Mouse (Mus musculus) liver, embryonic 15.5 days (tissue): ENCODE measurements around the gene Dgkg. TPM values are rescaled to one million over a fixed set of nuclear protein-coding genes. Genes with fewer than 3 reads are reported as not detected.

ENCODE experiments used
- ATAC-seq: fragments of 200-750 bp; cut with Nextera tagmentation; 2 replicates; pipeline ENCODE4 v1.8.0; 2017; ENCODE audit warnings: moderate number of reproducible peaks, mild to moderate bottlenecking, moderate library complexity; ENCODE audit not compliant: insufficient read depth
- H3K27ac ChIP-seq: fragments of 300-500 bp; sonication (generic); replicated peaks from 2 replicates; pipeline ENCODE4 v1.5.1; 2015; ENCODE audit warnings: mild to moderate bottlenecking, inconsistent platforms
- H3K27me3 ChIP-seq: fragments of 300-500 bp; sonication (generic); 2 replicates; pipeline ENCODE4 v1.6.1; 2015; ENCODE audit warnings: mild to moderate bottlenecking, inconsistent platforms
- H3K36me3 ChIP-seq: fragments of 300-500 bp; sonication (generic); replicated peaks from 2 replicates; pipeline ENCODE4 v1.6.1; 2015; ENCODE audit warnings: moderate library complexity, mild to moderate bottlenecking, inconsistent platforms
- H3K4me1 ChIP-seq: fragments of 300-500 bp; sonication (generic); replicated peaks from 2 replicates; pipeline ENCODE4 v1.6.1; 2015; ENCODE audit warnings: inconsistent platforms
- H3K4me2 ChIP-seq: fragments of 300-500 bp; sonication (generic); 2 replicates; pipeline ENCODE4 v1.6.1; 2015; ENCODE audit warnings: moderate library complexity, mild to moderate bottlenecking, inconsistent platforms
- H3K4me3 ChIP-seq: fragments of 300-500 bp; sonication (generic); replicated peaks from 2 replicates; pipeline ENCODE4 v1.5.1; 2015; ENCODE audit warnings: mild to moderate bottlenecking, inconsistent platforms
- H3K9ac ChIP-seq: fragments of 300-500 bp; sonication (generic); 2 replicates; pipeline ENCODE4 v1.6.1; 2015; ENCODE audit warnings: moderate library complexity, mild to moderate bottlenecking, inconsistent platforms
- H3K9me3 ChIP-seq: fragments of 300-500 bp; sonication (generic); replicated peaks from 2 replicates; pipeline ENCODE4 v1.6.1; 2016; ENCODE audit warnings: inconsistent platforms
- WGBS: fragments of 180-500 bp; shearing (Covaris S2); methylation state at CpG from one replicate; pipeline ENCODE4 v1.1.7; 2015; ENCODE audit warnings: mixed read lengths; ENCODE audit not compliant: insufficient replicate concordance; 5-methylcytosine and 5-hydroxymethylcytosine counted together
- polyA plus RNA-seq: library from polyadenylated mRNA; unstranded; fragments of >200 nt; fragmentation: Nextera tagmentation; extraction: Ambion mirVana; gene quantifications from 2 replicates; pipeline ENCODE4 v1.2.1, GENCODE M21; 2015

The Dgkg gene
- polyA plus RNA-seq, 1 experiment from 2014 or later = 1.3 TPM

DNA sequence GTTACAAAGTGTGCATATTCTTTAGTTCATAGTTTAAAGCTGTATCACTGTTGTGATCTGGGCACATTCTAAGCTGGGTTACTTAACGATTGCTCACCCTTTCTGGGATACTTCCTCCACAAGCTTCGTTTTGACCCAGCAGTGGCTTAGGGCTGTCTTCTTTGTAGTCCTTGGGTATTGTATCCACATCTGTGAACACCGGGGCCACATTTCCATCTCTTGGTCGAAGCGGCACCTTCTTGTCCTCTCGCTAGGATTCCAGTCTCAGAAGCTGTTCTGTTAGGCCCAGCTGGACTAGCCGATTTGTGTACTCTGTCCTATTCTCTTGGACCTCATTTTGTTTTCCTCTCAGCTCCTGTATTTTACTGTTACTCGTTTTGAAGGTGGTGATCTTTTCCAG is 13.6 kb downstream of the Dgkg start:
- no peak overlapping the region for H3K27ac ChIP-seq
- H3K4me3 ChIP-seq = no peak overlapping the region
- 61% methylated on average over 8 of the region's 8 CpGs for WGBS
- H3K4me1 ChIP-seq = no peaks in the 10 kb centered on the region
- no peak for ATAC-seq
- no peak overlapping the region for H3K9ac ChIP-seq
- no peaks in the 10 kb centered on the region for H3K36me3 ChIP-seq
- no peak overlapping the region for H3K4me2 ChIP-seq
- H3K9me3 ChIP-seq = no peaks in the 10 kb centered on the region
- no peaks in the 10 kb centered on the region for H3K27me3 ChIP-seq

DNA sequence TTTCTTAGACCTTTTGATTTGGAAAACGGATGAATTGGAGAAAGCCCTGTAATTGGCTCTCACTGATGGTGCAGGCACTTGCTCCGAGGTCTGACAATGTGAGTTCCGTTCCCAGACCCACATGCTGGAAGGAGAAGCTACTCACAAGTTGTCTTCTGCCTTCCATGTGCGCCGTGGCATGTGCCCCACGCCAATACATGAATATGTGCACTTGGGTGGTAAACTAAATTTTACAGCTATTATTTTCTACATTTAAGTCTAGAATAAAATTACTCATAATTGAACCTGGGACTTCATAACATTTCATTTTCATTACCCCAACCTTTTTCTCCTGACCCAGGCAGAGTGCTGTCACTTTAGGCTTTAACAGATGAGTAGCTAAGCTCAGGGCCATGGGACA is 14.1 kb downstream of the Dgkg start:
- Histone ChIP-seq H3K4me2 (no peak overlapping the region), H3K9ac (no peak overlapping the region), H3K4me1 (no peaks in the 10 kb centered on the region), H3K27ac (no peak overlapping the region), H3K4me3 (no peak overlapping the region), H3K27me3 (no peaks in the 10 kb centered on the region), H3K9me3 (no peaks in the 10 kb centered on the region), H3K36me3 (no peaks in the 10 kb centered on the region)
- no peak for ATAC-seq
- 67% methylated on average over 6 of the region's 6 CpGs for WGBS

DNA sequence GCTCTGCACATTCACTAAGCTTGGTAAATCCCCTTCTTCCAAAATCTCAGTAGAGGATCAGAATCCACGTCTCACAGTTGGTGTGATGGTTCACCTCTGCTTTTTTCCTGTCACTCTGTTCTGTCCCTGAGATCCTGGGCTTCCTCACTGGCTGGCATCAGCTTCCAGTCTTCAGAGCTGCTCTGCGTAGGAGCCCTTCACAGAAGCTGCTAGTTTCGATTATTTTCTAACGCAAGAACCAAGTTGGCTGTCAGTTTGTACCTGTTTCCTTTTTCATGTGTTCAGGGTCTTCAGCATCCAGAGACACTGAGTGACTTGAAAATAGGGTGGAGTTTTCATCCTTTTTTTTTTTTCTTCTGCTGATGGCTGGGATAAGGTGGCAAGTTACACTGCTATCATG is 15.0 kb downstream of the Dgkg start:
- 64% methylated on average over 4 of the region's 4 CpGs for WGBS
- Histone ChIP-seq H3K27ac (no peak overlapping the region), H3K9ac (no peak overlapping the region), H3K9me3 (no peaks in the 10 kb centered on the region), H3K4me1 (no peaks in the 10 kb centered on the region), H3K4me3 (no peak overlapping the region), H3K36me3 (no peaks in the 10 kb centered on the region), H3K4me2 (no peak overlapping the region), H3K27me3 (no peaks in the 10 kb centered on the region)
- ATAC-seq = no peak

DNA sequence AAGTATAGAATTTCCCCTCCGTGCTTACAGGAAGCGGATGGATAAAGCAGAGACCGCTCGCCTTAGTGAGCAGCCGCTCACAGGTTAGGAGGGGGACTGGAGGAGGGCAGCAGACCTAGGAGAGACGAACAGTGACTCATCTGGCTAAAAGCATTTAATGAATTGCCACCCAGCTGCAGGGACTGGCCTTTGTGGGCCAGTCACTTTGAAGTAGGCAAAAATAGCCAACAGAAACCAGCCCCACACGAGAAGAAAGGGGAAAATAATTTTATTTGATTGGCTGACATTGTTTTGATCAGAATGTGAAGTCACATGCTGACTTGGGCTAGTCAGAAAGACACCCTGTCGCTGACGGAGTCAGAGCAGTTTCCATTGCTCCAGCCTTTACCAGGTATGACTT is 15.4 kb downstream of the Dgkg start:
- no peak overlapping the region for H3K27ac ChIP-seq
- WGBS = 37% methylated on average over 9 of the region's 9 CpGs
- H3K27me3 ChIP-seq = no peaks in the 10 kb centered on the region
- no peaks in the 10 kb centered on the region for H3K4me1 ChIP-seq
- no peak overlapping the region for H3K4me3 ChIP-seq
- no peak overlapping the region for H3K4me2 ChIP-seq
- no peak for ATAC-seq
- no peak overlapping the region for H3K9ac ChIP-seq
- no peaks in the 10 kb centered on the region for H3K36me3 ChIP-seq
- H3K9me3 ChIP-seq = no peaks in the 10 kb centered on the region

GRCm38 (mm10) chr16:22637311-22637710 is 19.7 kb downstream of the Dgkg start:
- H3K4me2 ChIP-seq = no peak overlapping the region
- ATAC-seq = no peak
- H3K27ac ChIP-seq = no peak overlapping the region
- H3K9me3 ChIP-seq = no peaks in the 10 kb centered on the region
- H3K27me3 ChIP-seq = no peaks in the 10 kb centered on the region
- no peak overlapping the region for H3K9ac ChIP-seq
- H3K4me1 ChIP-seq = no peaks in the 10 kb centered on the region
- H3K36me3 ChIP-seq = no peaks in the 10 kb centered on the region
- no peak overlapping the region for H3K4me3 ChIP-seq
- 43% methylated on average over 3 of the region's 3 CpGs for WGBS

DNA sequence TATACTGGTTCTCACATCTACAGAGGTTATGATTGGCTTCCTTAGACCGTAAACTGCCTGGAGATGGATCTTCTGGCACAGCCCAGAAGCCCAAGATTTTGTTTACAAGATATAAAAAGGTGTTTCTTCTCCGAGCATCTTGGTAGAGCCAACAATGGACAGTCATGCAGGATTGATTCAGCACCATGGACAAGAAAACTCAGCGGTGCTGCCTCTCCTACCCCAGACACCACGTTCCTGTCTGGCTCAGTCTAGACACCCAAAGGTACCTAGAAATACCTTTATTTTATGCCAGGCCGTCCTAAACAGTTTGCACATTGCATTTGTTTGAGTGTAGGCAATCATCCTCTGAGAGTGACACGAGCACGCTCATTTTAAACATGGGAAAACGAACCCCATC is 21.3 kb downstream of the Dgkg start:
- Histone ChIP-seq H3K4me3 (no peak overlapping the region), H3K27me3 (no peaks in the 10 kb centered on the region), H3K27ac (no peak overlapping the region), H3K9me3 (no peaks in the 10 kb centered on the region), H3K9ac (no peak overlapping the region), H3K36me3 (no peaks in the 10 kb centered on the region), H3K4me2 (no peak overlapping the region), H3K4me1 (no peaks in the 10 kb centered on the region)
- 44% methylated on average over 8 of the region's 8 CpGs for WGBS
- no peak for ATAC-seq

DNA sequence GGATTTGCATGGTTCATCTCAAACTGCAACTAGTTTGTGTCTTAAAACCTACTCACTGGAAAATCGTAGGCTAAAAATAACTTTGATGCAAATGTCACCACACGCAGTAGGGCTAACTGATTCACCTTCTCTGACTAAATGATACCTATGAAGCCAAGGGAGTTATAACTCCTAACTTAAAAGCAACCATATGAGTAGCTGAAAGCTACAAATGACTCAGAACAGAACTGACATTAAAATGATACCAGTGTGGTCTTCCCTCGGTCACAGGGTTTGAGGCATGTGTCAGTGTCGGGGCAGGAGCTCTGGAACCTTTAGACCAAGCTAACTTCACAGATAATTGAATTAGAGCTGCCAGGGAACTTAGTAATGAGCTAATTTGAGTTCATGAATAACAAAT is 24.0 kb downstream of the Dgkg start:
- Histone ChIP-seq H3K4me2 (no peak overlapping the region), H3K27ac (no peak overlapping the region), H3K36me3 (no peaks in the 10 kb centered on the region), H3K27me3 (no peaks in the 10 kb centered on the region), H3K4me1 (no peaks in the 10 kb centered on the region), H3K9ac (no peak overlapping the region), H3K4me3 (no peak overlapping the region), H3K9me3 (no peaks in the 10 kb centered on the region)
- ATAC-seq = no peak
- WGBS = 56% methylated on average over 4 of the region's 4 CpGs

GRCm38 (mm10) chr16:22630351-22630750 is 26.7 kb downstream of the Dgkg start:
- Histone ChIP-seq H3K9me3 (no peaks in the 10 kb centered on the region), H3K27ac (no peak overlapping the region), H3K27me3 (no peaks in the 10 kb centered on the region), H3K4me2 (no peak overlapping the region), H3K4me1 (no peaks in the 10 kb centered on the region), H3K9ac (no peak overlapping the region), H3K4me3 (no peak overlapping the region), H3K36me3 (no peaks in the 10 kb centered on the region)
- WGBS = 60% methylated on average over 4 of the region's 4 CpGs
- ATAC-seq = no peak

- H3K9me3 ChIP-seq = no peaks in the 10 kb centered on the region
- ATAC-seq = no peak
- H3K4me1 ChIP-seq = no peaks in the 10 kb centered on the region
- H3K27me3 ChIP-seq = no peaks in the 10 kb centered on the region
- no peaks in the 10 kb centered on the region for H3K36me3 ChIP-seq
- 30% methylated on average over 4 of the region's 4 CpGs for WGBS
- H3K9ac ChIP-seq = no peak overlapping the region
- H3K4me2 ChIP-seq = no peak overlapping the region
- H3K27ac ChIP-seq = no peak overlapping the region
- no peak overlapping the region for H3K4me3 ChIP-seq
These were observed 27.1 kb downstream of the Dgkg start for GRCm38 (mm10) chr16:22629900-22630299.

GRCm38 (mm10) chr16:22625987-22626386 is 31.0 kb downstream of the Dgkg start:
- no peak overlapping the region for H3K27ac ChIP-seq
- H3K27me3 ChIP-seq = no peaks in the 10 kb centered on the region
- 50% methylated on average over 5 of the region's 5 CpGs for WGBS
- no peaks in the 10 kb centered on the region for H3K9me3 ChIP-seq
- H3K4me1 ChIP-seq = no peaks in the 10 kb centered on the region
- no peak overlapping the region for H3K9ac ChIP-seq
- H3K4me2 ChIP-seq = no peak overlapping the region
- ATAC-seq = no peak
- H3K4me3 ChIP-seq = no peak overlapping the region
- no peaks in the 10 kb centered on the region for H3K36me3 ChIP-seq

- no peak for ATAC-seq
- 52% methylated on average over 5 of the region's 5 CpGs for WGBS
- no peak overlapping the region for H3K9ac ChIP-seq
- no peak overlapping the region for H3K27ac ChIP-seq
- H3K36me3 ChIP-seq = no peaks in the 10 kb centered on the region
- H3K27me3 ChIP-seq = no peaks in the 10 kb centered on the region
- no peak overlapping the region for H3K4me2 ChIP-seq
- H3K4me3 ChIP-seq = no peak overlapping the region
- no peaks in the 10 kb centered on the region for H3K4me1 ChIP-seq
- H3K9me3 ChIP-seq = no peaks in the 10 kb centered on the region
These were observed 31.6 kb downstream of the Dgkg start for GRCm38 (mm10) chr16:22625412-22625811.

GRCm38 (mm10) chr16:22622286-22622685 is 34.7 kb downstream of the Dgkg start:
- Histone ChIP-seq H3K4me3 (no peak overlapping the region), H3K4me2 (no peak overlapping the region), H3K27ac (no peak overlapping the region), H3K27me3 (no peaks in the 10 kb centered on the region), H3K9ac (no peak overlapping the region), H3K4me1 (no peaks in the 10 kb centered on the region), H3K36me3 (no peaks in the 10 kb centered on the region), H3K9me3 (no peaks in the 10 kb centered on the region)
- ATAC-seq = no peak
- 41% methylated on average over 9 of the region's 9 CpGs for WGBS
